Mouse (Mus musculus) monocyte, adult 2 months (primary cell): ENCODE results near the gene Ccl27b.
"Not testable (repeated sequence)": the region's sequence is repeated elsewhere in the genome, so short reads cannot be mapped to it uniquely, and the experiment has no call there.

Source experiments
- DNase-seq, 2 experiments: peaks; one replicate each; pipeline ENCODE4 v3.0.0; 2022; ENCODE audit warnings: low spot score in 2 of 2, low read depth in 1 of 2

Gene Ccl27b

DNA sequence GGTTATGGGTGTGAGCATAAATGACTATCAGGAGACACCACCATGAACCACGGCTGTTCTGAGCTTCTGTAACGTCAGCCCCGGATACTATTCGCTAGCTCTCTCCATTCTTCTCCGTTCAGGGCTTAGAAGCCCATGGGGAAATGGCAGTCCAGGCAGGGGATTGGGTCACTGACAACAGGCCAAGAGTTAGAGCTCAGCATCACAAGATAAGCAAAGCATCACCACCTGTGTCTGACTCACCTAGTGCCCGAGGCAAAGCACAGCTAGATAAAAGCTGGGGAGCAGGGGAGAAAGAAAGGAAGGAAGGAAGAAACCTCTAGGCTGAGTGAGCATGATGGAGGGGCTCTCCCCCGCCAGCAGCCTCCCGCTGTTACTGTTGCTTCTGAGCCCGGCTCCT lies at the start of gene Ccl27b:
Gene Ccl27b (plus strand): TSS at position 301 of the 400 bp plus-strand sequence.
- DNase-seq: not testable (repeated sequence)

DNA sequence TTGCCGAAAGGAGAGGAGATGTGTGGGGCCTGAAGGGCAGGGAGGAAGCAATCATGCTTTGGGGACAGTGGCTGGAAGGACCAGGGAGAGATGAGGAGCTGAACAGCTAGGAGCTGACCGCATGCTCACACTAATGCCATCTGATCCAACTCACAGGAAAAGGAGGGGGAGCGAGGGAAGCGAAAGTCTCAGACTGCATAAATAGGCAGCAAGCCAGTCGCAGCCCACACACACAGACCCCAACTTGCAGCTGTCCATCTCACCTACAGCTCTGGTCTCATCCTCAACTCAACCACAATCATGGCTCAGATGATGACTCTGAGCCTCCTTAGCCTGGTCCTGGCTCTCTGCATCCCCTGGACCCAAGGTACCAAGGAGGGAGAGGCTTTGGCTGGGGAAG lies 43.2 kb upstream of the Ccl27b start, which contains the start of gene Gm10591:
Gene Gm10591 (plus strand): TSS at position 301 of the 400 bp plus-strand sequence.
- DNase-seq: not testable (repeated sequence)

- not testable (repeated sequence) for DNase-seq
These were observed 25.6 kb upstream of the Ccl27b start, which contains the start of gene Gm2564 for GRCm38 (mm10) chr4:42629419-42629818. TSS of gene Gm2564 (plus strand) at chr4:42629719.

DNA sequence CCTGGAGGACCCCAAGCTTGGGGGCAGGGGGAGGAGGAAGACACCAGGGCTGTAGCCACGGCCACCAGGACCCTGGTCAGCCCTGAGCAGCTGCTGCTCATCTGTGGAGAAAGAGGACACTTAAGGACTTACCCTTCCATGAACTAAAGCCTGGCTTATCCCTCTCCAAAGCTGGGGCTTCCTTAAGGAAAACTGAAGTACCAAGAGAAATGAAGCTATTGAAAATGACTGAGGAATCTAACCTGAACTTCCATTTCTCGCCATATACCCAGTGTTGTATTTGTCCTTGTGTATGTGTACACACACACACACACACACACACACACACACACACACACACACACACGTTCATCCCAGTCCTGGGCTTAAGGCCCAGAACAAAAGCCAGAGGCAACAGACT lies 6.7 kb downstream of the Ccl27b start, which contains the start of gene Il11ra2:
Gene Il11ra2 (minus strand): TSS at position 101 of the 400 bp plus-strand sequence.
- not testable (repeated sequence) for DNase-seq

GRCm38 (mm10) chr4:42675415-42675814 lies 20.4 kb downstream of the Ccl27b start:
- not testable (repeated sequence) for DNase-seq

GRCm38 (mm10) chr4:42679365-42679764 lies 24.3 kb downstream of the Ccl27b start:
- DNase-seq: not testable (repeated sequence)

GRCm38 (mm10) chr4:42680374-42681356 lies 25.6 kb downstream of the Ccl27b start:
- not testable (repeated sequence) for DNase-seq

DNA sequence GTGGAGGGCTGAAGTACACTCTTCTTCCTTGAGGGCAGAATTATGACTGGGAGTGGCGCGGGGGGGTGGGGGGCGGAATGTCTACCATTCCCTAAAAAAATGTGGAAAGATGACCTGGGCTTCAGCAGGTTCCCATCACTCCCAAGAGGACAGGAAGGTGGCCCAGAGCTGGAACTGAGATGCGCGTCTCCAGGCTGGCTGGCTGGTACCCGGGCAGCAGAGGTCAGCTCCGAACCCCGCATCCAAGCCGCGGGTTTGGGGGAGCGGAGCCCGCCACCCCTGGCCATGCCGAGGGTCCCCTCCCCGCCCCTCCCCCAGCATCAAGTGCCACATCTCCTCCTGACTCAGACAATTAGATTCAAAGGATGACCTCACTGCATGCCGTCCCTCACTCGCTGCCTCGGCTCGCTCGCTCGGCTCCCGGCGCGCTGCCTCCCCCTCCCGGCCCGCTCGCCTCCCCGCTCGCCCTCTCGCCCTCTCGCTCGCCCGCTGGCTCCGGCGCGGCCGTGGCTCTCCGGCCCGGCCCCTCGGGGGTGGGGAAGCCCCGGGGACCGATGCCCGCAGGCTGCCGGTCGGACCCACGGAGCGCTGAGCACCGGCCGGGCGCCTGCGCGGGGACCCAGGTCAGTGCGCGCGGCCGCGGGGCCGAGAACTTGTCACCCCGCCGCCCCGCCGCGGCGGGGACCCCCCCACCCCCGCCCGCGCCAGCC lies 26.6 kb downstream of the Ccl27b start:
- DNase-seq: not testable (repeated sequence)

- not testable (repeated sequence) for DNase-seq
These were observed 27.1 kb downstream of the Ccl27b start for GRCm38 (mm10) chr4:42682183-42682524.
